Mouse (Mus musculus): ENCODE data around the gene Sppl2c.

Gene Sppl2c

GRCm38 (mm10) chr11:104186135-104186836, at the start of gene Sppl2c:
Gene Sppl2c, plus strand, starts transcription at chr11:104186327.
- no peak for DNase-seq (ENCODE audit: low read depth in 2 of 2, low spot score in 2 of 2)

GRCm38 (mm10) chr11:104138976-104139375, 47.2 kb upstream of the Sppl2c start:
- no peak for DNase-seq (ENCODE audit: low read depth in 2 of 2, low spot score in 2 of 2)

GRCm38 (mm10) chr11:104144930-104145329, 41.2 kb upstream of the Sppl2c start:
- no peak for DNase-seq (ENCODE audit: low read depth in 2 of 2, low spot score in 2 of 2)

GRCm38 (mm10) chr11:104148787-104149186, 37.3 kb upstream of the Sppl2c start:
- DNase-seq (ENCODE audit: low read depth in 2 of 2, low spot score in 2 of 2), result no peak

- DNase-seq (ENCODE audit: low read depth in 2 of 2, low spot score in 2 of 2), result no peak
Observed at GRCm38 (mm10) chr11:104150911-104151310, 35.2 kb upstream of the Sppl2c start.

GRCm38 (mm10) chr11:104154332-104154731, 31.8 kb upstream of the Sppl2c start:
- DNase-seq (ENCODE audit: low read depth in 2 of 2, low spot score in 2 of 2), result no peak

GRCm38 (mm10) chr11:104154820-104155635, 31.1 kb upstream of the Sppl2c start:
- no peak for DNase-seq (ENCODE audit: low read depth in 2 of 2, low spot score in 2 of 2)

GRCm38 (mm10) chr11:104155899-104156298, 30.2 kb upstream of the Sppl2c start:
- DNase-seq (ENCODE audit: low read depth in 2 of 2, low spot score in 2 of 2), result no peak

GRCm38 (mm10) chr11:104156391-104156790, 29.7 kb upstream of the Sppl2c start:
- DNase-seq (ENCODE audit: low read depth in 2 of 2, low spot score in 2 of 2), result no peak

- no peak for DNase-seq (ENCODE audit: low read depth in 2 of 2, low spot score in 2 of 2)
Observed at GRCm38 (mm10) chr11:104157603-104158259, 28.4 kb upstream of the Sppl2c start.

- no peak for DNase-seq (ENCODE audit: low read depth in 2 of 2, low spot score in 2 of 2)
Observed at GRCm38 (mm10) chr11:104158260-104158907, 27.7 kb upstream of the Sppl2c start.

GRCm38 (mm10) chr11:104159769-104160272, 26.3 kb upstream of the Sppl2c start:
- DNase-seq (ENCODE audit: low read depth in 2 of 2, low spot score in 2 of 2), result no peak

GRCm38 (mm10) chr11:104161153-104161552, 25.0 kb upstream of the Sppl2c start:
- DNase-seq (ENCODE audit: low read depth in 2 of 2, low spot score in 2 of 2), result no peak

GRCm38 (mm10) chr11:104164257-104164656, 21.9 kb upstream of the Sppl2c start:
- DNase-seq (ENCODE audit: low read depth in 2 of 2, low spot score in 2 of 2), result no peak

- peak; percentile 40 to 48 for DNase-seq (ENCODE audit: low read depth in 2 of 2, low spot score in 2 of 2)
Observed at GRCm38 (mm10) chr11:104171281-104171781, 14.8 kb upstream of the Sppl2c start.

GRCm38 (mm10) chr11:104178893-104179292, 7.2 kb upstream of the Sppl2c start:
- no peak for DNase-seq (ENCODE audit: low read depth in 2 of 2, low spot score in 2 of 2)

- no peak for DNase-seq (ENCODE audit: low read depth in 2 of 2, low spot score in 2 of 2)
Observed at GRCm38 (mm10) chr11:104179804-104180203, 6.3 kb upstream of the Sppl2c start.

- no peak for DNase-seq (ENCODE audit: low read depth in 2 of 2, low spot score in 2 of 2)
Observed at GRCm38 (mm10) chr11:104182141-104182540, 4.0 kb upstream of the Sppl2c start.

- DNase-seq (ENCODE audit: low read depth in 2 of 2, low spot score in 2 of 2), result no peak
Observed at GRCm38 (mm10) chr11:104186837-104187150, 667 bp downstream of the Sppl2c start.

GRCm38 (mm10) chr11:104187766-104188165, 1.6 kb downstream of the Sppl2c start:
- DNase-seq (ENCODE audit: low read depth in 2 of 2, low spot score in 2 of 2), result no peak

- no peak for DNase-seq (ENCODE audit: low read depth in 2 of 2, low spot score in 2 of 2)
Observed at GRCm38 (mm10) chr11:104190008-104190407, 3.9 kb downstream of the Sppl2c start.

Data from CD8-positive naive resting alpha-beta T cell, adult 2 months (primary cell).